Mouse (Mus musculus) C2C12 (cell line): ENCODE results near the gene Rnf126. TPM values are rescaled to one million over a fixed set of nuclear protein-coding genes. Genes with fewer than 3 reads are reported as not detected.

ENCODE experiments used
- H3K27me3 ChIP-seq: one replicate; pipeline ENCODE4 v1.6.1; 2011; ENCODE audit not compliant: control insufficient read depth, insufficient read depth, insufficient read length
- H3K36me3 ChIP-seq: one replicate; pipeline ENCODE4 v1.6.1; 2011; ENCODE audit not compliant: control insufficient read depth, insufficient read depth
- H3K4me3 ChIP-seq: one replicate; pipeline ENCODE4 v1.5.1; 2011; ENCODE audit warnings: mild to moderate bottlenecking, control low read depth; ENCODE audit not compliant: poor library complexity, insufficient read depth, severe bottlenecking
- H3K79me2 ChIP-seq: one replicate; pipeline ENCODE4 v1.6.1; 2011; ENCODE audit not compliant: control insufficient read depth, insufficient read depth
- H3K79me3 ChIP-seq: one replicate; pipeline ENCODE4 v1.6.1; 2011; ENCODE audit warnings: low read depth, control low read depth
- H3ac ChIP-seq: one replicate; pipeline ENCODE3; 2011; ENCODE audit warnings: low read depth; ENCODE audit not compliant: control insufficient read depth, insufficient read length
- CEBPB ChIP-seq: IDR thresholded peaks from one replicate; pipeline ENCODE4 v1.6.1; 2011; ENCODE audit warnings: low read depth, mild to moderate bottlenecking, control low read depth, moderate library complexity
- CTCF ChIP-seq: IDR thresholded peaks from one replicate; pipeline ENCODE4 v1.5.1; 2011; ENCODE audit not compliant: control insufficient read depth, insufficient read depth, insufficient read length
- FOSL1 ChIP-seq: IDR thresholded peaks from one replicate; pipeline ENCODE4 v1.8.0; 2011; ENCODE audit warnings: mild to moderate bottlenecking, low read length; ENCODE audit not compliant: poor library complexity, insufficient read depth, severe bottlenecking
- MAX ChIP-seq: IDR thresholded peaks from one replicate; pipeline ENCODE4 v1.6.1; 2011; ENCODE audit warnings: mild to moderate bottlenecking, control low read depth
- MYOD1 ChIP-seq: IDR thresholded peaks from one replicate; pipeline ENCODE4 v1.6.1; 2011; ENCODE audit warnings: low read depth; ENCODE audit not compliant: control insufficient read depth, insufficient read length
- MYOG ChIP-seq: IDR thresholded peaks from one replicate; pipeline ENCODE4 v1.6.1; 2011; ENCODE audit not compliant: control insufficient read depth, insufficient read length; ENCODE audit errors: extremely low read depth
- USF1 ChIP-seq: IDR thresholded peaks from one replicate; pipeline ENCODE4 v1.6.1; 2011; ENCODE audit warnings: low read depth, mild to moderate bottlenecking, control low read depth, moderate library complexity
- polyA plus RNA-seq: library from polyadenylated mRNA; unstranded; fragments of >200 nt; fragmentation: generic; extraction: Trizol; gene quantifications from one replicate; pipeline ENCODE4 v1.2.1, GENCODE M21; 2012; ENCODE audit warnings: missing spikeins

Rnf126 gene
- polyA plus RNA-seq, 1 experiment = 116 TPM

GRCm38 (mm10) chr10:79788386-79789158 lies 21.8 kb upstream of the Rnf126 start:
- Histone ChIP-seq H3ac (no peak overlapping the region), H3K79me2 (peaks cover under 1% of the 10 kb centered on the region), H3K79me3 (no peaks in the 10 kb centered on the region), H3K4me3 (no peak overlapping the region), H3K27me3 (no peaks in the 10 kb centered on the region), H3K36me3 (no peaks in the 10 kb centered on the region)
- TF ChIP-seq USF1 (no peak), CTCF (peak; percentile 42), FOSL1 (no peak), MYOD1 (no peak), MAX (peak; percentile 12)

DNA sequence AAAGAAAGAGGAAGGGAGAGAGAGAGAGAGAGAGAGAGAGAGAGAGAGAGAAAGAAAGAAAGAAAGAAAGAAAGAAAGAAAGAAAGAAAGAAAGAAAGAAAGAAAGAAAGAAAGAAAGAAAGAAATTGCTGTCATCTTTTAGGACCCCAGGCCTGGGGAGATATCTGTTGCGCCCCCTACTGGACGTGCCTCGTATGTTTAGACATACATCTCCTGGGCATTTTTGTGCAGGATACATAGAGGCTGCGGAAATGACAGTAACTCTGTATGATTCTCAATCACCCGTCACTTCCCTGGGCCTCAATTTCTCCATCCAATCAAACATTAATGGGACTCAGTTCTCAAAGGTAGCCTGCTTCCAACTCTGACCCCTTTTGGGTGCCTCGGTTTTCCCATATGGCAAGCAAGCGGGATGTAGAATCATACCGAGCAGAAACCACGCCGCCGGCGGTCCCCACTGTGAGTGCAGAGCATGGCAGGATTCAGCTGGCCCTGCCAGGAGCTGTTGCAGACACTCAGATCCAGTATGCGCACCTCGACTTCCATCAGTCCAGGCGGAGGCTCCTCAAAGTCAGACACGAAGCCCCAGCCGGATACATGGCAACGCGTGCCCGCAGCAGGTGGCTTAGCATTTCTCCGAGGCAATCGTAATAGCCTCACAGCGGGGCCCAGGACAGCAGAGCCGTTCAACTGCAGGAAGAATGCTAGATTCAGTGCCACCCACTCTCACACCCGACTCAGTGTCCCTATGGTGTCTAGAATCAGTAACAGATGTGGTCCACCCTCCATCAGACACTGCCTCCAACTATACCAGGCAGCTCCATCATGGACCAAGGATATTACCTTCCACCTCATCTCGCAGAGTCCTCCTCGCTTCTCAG lies 17.4 kb upstream of the Rnf126 start:
- H3ac ChIP-seq = no peak overlapping the region
- no peaks in the 10 kb centered on the region for H3K79me3 ChIP-seq
- no peaks in the 10 kb centered on the region for H3K79me2 ChIP-seq
- no peaks in the 10 kb centered on the region for H3K36me3 ChIP-seq
- TF ChIP-seq MYOD1 (no peak), CTCF (no peak), MYOG (no peak), CEBPB (no peak), USF1 (no peak), MAX (no peak), FOSL1 (no peak)
- no peaks in the 10 kb centered on the region for H3K27me3 ChIP-seq
- H3K4me3 ChIP-seq = no peak overlapping the region

DNA sequence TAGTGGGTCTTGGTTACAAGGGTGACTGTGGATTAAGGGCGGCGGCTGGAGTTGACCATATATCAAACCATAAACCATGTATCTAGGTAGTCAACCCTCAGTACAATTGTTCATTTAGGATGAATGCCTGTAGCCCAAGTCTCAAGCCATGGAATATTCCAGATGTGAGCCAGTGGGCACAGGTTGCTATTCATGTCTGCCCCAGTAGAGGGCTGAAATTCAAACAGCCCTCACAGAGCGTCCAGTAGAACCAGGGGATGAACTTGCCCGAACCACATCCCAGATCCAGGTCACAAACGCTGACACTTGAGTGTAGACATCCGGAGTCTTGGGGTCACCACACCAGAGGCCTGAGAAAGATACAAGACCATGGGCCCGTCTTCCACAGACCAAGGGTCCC lies 16.3 kb upstream of the Rnf126 start:
- Histone ChIP-seq H3K27me3 (no peaks in the 10 kb centered on the region), H3K79me3 (no peaks in the 10 kb centered on the region), H3K36me3 (no peaks in the 10 kb centered on the region), H3K79me2 (no peaks in the 10 kb centered on the region), H3ac (no peak overlapping the region), H3K4me3 (no peak overlapping the region)
- TF ChIP-seq MAX (no peak), CTCF (no peak), FOSL1 (no peak), USF1 (no peak), MYOG (no peak), MYOD1 (no peak), CEBPB (no peak)

- Histone ChIP-seq H3ac (no peak overlapping the region), H3K4me3 (no peak overlapping the region), H3K79me3 (no peaks in the 10 kb centered on the region), H3K27me3 (no peaks in the 10 kb centered on the region), H3K36me3 (no peaks in the 10 kb centered on the region), H3K79me2 (no peaks in the 10 kb centered on the region)
- no peak for TF ChIP-seq USF1
- no peak for TF ChIP-seq CEBPB
- TF ChIP-seq MYOG = no peak
- no peak for TF ChIP-seq MYOD1
- no peak for TF ChIP-seq MAX
- TF ChIP-seq FOSL1 = no peak
- TF ChIP-seq CTCF = no peak
Measured at GRCm38 (mm10) chr10:79781956-79782355, 15.2 kb upstream of the Rnf126 start.

DNA sequence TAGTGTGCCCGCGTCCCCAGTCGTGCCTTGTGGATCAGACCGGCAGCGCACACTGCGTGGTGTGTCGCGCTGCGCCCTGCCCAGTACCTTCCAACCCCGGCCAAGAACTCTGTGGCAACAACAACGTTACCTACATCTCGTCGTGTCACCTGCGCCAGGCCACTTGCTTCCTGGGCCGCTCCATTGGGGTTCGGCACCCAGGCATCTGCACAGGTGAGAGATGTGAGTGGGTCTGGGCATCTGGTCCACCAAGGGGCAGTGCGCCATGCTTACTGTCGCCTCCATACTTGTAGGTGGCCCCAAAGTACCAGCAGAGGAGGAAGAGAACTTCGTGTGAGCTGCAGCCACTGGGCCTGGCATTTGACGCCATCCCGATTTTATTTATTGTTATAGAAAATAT lies 14.4 kb upstream of the Rnf126 start:
- no peaks in the 10 kb centered on the region for H3K27me3 ChIP-seq
- no peaks in the 10 kb centered on the region for H3K79me3 ChIP-seq
- no peaks in the 10 kb centered on the region for H3K79me2 ChIP-seq
- H3K36me3 ChIP-seq = no peaks in the 10 kb centered on the region
- no peak overlapping the region for H3K4me3 ChIP-seq
- peak overlapping the region; percentile 13 for H3ac ChIP-seq
- no peak for TF ChIP-seq MYOD1
- no peak for TF ChIP-seq CTCF
- TF ChIP-seq CEBPB = no peak
- no peak for TF ChIP-seq FOSL1
- no peak for TF ChIP-seq USF1
- TF ChIP-seq MAX = no peak
- TF ChIP-seq MYOG = no peak
